Mouse (Mus musculus): ENCODE data around the gene Nepro.
A peak's percentile ranks its signal among the peaks of the same experiment; 100 is the strongest.

Gene Nepro

GRCm38 (mm10) chr16:44703458-44703857 is 20.6 kb upstream of the Nepro start:
- DNase-seq (ENCODE audit: low spot score), result no peak

GRCm38 (mm10) chr16:44716305-44717140 is 7.6 kb upstream of the Nepro start:
- no peak for DNase-seq (ENCODE audit: low spot score)

- DNase-seq (ENCODE audit: low spot score), result no peak
These were observed 6.9 kb upstream of the Nepro start for GRCm38 (mm10) chr16:44717141-44717634.

GRCm38 (mm10) chr16:44717838-44718237 is 6.3 kb upstream of the Nepro start:
- no peak for DNase-seq (ENCODE audit: low spot score)

GRCm38 (mm10) chr16:44719349-44719748 is 4.8 kb upstream of the Nepro start:
- no peak for DNase-seq (ENCODE audit: low spot score)

GRCm38 (mm10) chr16:44720518-44720917 is 3.6 kb upstream of the Nepro start:
- no peak for DNase-seq (ENCODE audit: low spot score)

GRCm38 (mm10) chr16:44722666-44723065 is 1.4 kb upstream of the Nepro start:
- no peak for DNase-seq (ENCODE audit: low spot score)

- DNase-seq (ENCODE audit: low spot score), result peak; percentile 20
These were observed 746 bp downstream of the Nepro start for GRCm38 (mm10) chr16:44724847-44725246.

- peak; percentile 22 for DNase-seq (ENCODE audit: low spot score)
These were observed 1.5 kb downstream of the Nepro start for GRCm38 (mm10) chr16:44725286-44726223.

- no peak for DNase-seq (ENCODE audit: low spot score)
These were observed 3.4 kb downstream of the Nepro start for GRCm38 (mm10) chr16:44727525-44727924.

GRCm38 (mm10) chr16:44734059-44734458 is 10.0 kb downstream of the Nepro start:
- no peak for DNase-seq (ENCODE audit: low spot score)

- DNase-seq (ENCODE audit: low spot score), result no peak
These were observed 11.6 kb downstream of the Nepro start for GRCm38 (mm10) chr16:44735676-44736075.

GRCm38 (mm10) chr16:44736118-44736517 is 12.0 kb downstream of the Nepro start:
- no peak for DNase-seq (ENCODE audit: low spot score)

- DNase-seq (ENCODE audit: low spot score), result no peak
These were observed 18.7 kb downstream of the Nepro start for GRCm38 (mm10) chr16:44742753-44743152.

- DNase-seq (ENCODE audit: low spot score), result no peak
These were observed 21.4 kb downstream of the Nepro start for GRCm38 (mm10) chr16:44745471-44745865.

- DNase-seq (ENCODE audit: low spot score), result peak; percentile 76
These were observed 21.9 kb downstream of the Nepro start, which contains the start of gene Gtpbp8 for GRCm38 (mm10) chr16:44745866-44746562. TSS of gene Gtpbp8 (minus strand) at chr16:44746363.

GRCm38 (mm10) chr16:44748007-44748406 is 23.9 kb downstream of the Nepro start:
- DNase-seq (ENCODE audit: low spot score), result no peak

GRCm38 (mm10) chr16:44757700-44758099 is 33.6 kb downstream of the Nepro start:
- DNase-seq (ENCODE audit: low spot score), result no peak

GRCm38 (mm10) chr16:44761811-44762210 is 37.7 kb downstream of the Nepro start:
- DNase-seq (ENCODE audit: low spot score), result no peak

GRCm38 (mm10) chr16:44765555-44766319 is 41.6 kb downstream of the Nepro start, which contains the start of gene Cd200r1:
TSS of gene Cd200r1 (plus strand) at chr16:44765736.
- DNase-seq (ENCODE audit: low spot score), result no peak

GRCm38 (mm10) chr16:44766320-44766892 is 42.3 kb downstream of the Nepro start:
- DNase-seq (ENCODE audit: low spot score), result no peak

Data from ovary, postnatal 36 days (tissue).